Mouse (Mus musculus) CH12.LX (cell line): ENCODE results near the gene Smyd4. TPM values are rescaled to one million over a fixed set of nuclear protein-coding genes. Genes with fewer than 3 reads are reported as not detected.
"Not testable (repeated sequence)": the region's sequence is repeated elsewhere in the genome, so short reads cannot be mapped to it uniquely, and the experiment has no call there.

Experiments used
- DNase-seq: peaks from one replicate; pipeline ENCODE4 v3.0.0-alpha.2; 2013; ENCODE audit errors: extremely low read depth
- H3K27ac ChIP-seq: 2 replicates; pipeline ENCODE4 v1.5.1; 2012; ENCODE audit warnings: low read depth, mild to moderate bottlenecking, control low read depth, moderate library complexity; ENCODE audit not compliant: insufficient read depth
- H3K27me3 ChIP-seq: replicated peaks from 2 replicates; pipeline ENCODE3; 2012; ENCODE audit warnings: inconsistent platforms
- H3K36me3 ChIP-seq, 2 experiments: replicated peaks in 1 of 2; 2 replicates each; pipeline versions ENCODE3 to v1.6.1; 2012; ENCODE audit warnings: inconsistent platforms in 1 of 2, low read length in 1 of 2, mild to moderate bottlenecking in 1 of 2, mixed read lengths in 1 of 2, moderate library complexity in 1 of 2; ENCODE audit not compliant: control insufficient read depth in 1 of 2, insufficient read depth in 1 of 2
- H3K4me1 ChIP-seq, 2 experiments: 2 replicates each; pipeline ENCODE4 v1.6.1; 2012; ENCODE audit warnings: inconsistent platforms in 1 of 2, moderate library complexity in 1 of 2; ENCODE audit not compliant: insufficient read depth in 2 of 2, control insufficient read depth in 1 of 2
- H3K4me2 ChIP-seq: 2 replicates; pipeline ENCODE4 v1.6.1; 2012; ENCODE audit warnings: low read depth, mild to moderate bottlenecking, control low read depth; ENCODE audit not compliant: poor library complexity, insufficient read depth, severe bottlenecking
- H3K4me3 ChIP-seq, 3 experiments: fragments of 150-350 bp in 1 of 3; sonication (generic) in 1 of 3; replicated peaks in 1 of 3; 2 replicates each; pipeline versions ENCODE3 to v1.5.1; 2011 to 2012; ENCODE audit warnings: low read depth in 2 of 3, low read length in 2 of 3, mild to moderate bottlenecking in 2 of 3, moderate library complexity in 2 of 3, control low read depth in 1 of 3, improper control_type of control experiment in 1 of 3, inconsistent platforms in 1 of 3, mixed read lengths in 1 of 3; ENCODE audit not compliant: poor library complexity in 1 of 3
- H3K79me2 ChIP-seq: replicated peaks from 2 replicates; pipeline ENCODE4 v1.6.1; 2012; ENCODE audit warnings: mild to moderate bottlenecking, moderate library complexity; ENCODE audit not compliant: control insufficient read depth, poor library complexity, insufficient read depth, severe bottlenecking; ENCODE audit errors: extremely low read depth
- H3K9ac ChIP-seq: 2 replicates; pipeline ENCODE4 v1.6.1; 2012; ENCODE audit warnings: low read depth, mild to moderate bottlenecking, control low read depth, moderate library complexity; ENCODE audit not compliant: insufficient read depth
- H3K9me3 ChIP-seq: replicated peaks from 2 replicates; pipeline ENCODE3; 2012; ENCODE audit warnings: low read length, inconsistent platforms, mixed read lengths
- EP300 ChIP-seq: IDR thresholded peaks from 2 replicates; pipeline ENCODE4 v1.6.1; 2011; ENCODE audit warnings: low read length, improper control_type of control experiment
- ETS1 ChIP-seq: conservative IDR thresholded peaks from 2 replicates; pipeline ENCODE4 v1.6.1; 2012; ENCODE audit warnings: low read depth, mild to moderate bottlenecking, inconsistent platforms, low read length, improper control_type of control experiment, moderate library complexity
- GABPA ChIP-seq: IDR thresholded peaks from 2 replicates; pipeline ENCODE4 v1.6.1; 2012; ENCODE audit warnings: low read depth, low read length, improper control_type of control experiment, inconsistent platforms; ENCODE audit not compliant: insufficient replicate concordance
- IRF4 ChIP-seq: IDR thresholded peaks from 2 replicates; pipeline ENCODE4 v1.6.1; 2014; ENCODE audit warnings: low read depth, mild to moderate bottlenecking, inconsistent platforms, low read length, improper control_type of control experiment
- JUN ChIP-seq: IDR thresholded peaks from 2 replicates; pipeline ENCODE4 v1.6.1; 2011; ENCODE audit warnings: low read depth, mild to moderate bottlenecking, low read length, improper control_type of control experiment, moderate library complexity; ENCODE audit not compliant: insufficient read depth
- JUND ChIP-seq: conservative IDR thresholded peaks from 2 replicates; pipeline ENCODE4 v1.6.1; 2011; ENCODE audit warnings: low read depth, low read length, improper control_type of control experiment
- KAT2A ChIP-seq: IDR thresholded peaks from 2 replicates; pipeline ENCODE4 v1.6.1; 2012; ENCODE audit warnings: low read length, improper control_type of control experiment, inconsistent platforms; ENCODE audit not compliant: insufficient replicate concordance
- MAFK ChIP-seq: IDR thresholded peaks from 2 replicates; pipeline ENCODE4 v1.6.1; 2011; ENCODE audit warnings: low read length, improper control_type of control experiment; ENCODE audit not compliant: insufficient replicate concordance
- MAX ChIP-seq: IDR thresholded peaks from 2 replicates; pipeline ENCODE4 v1.6.1; 2011; ENCODE audit warnings: low read length, improper control_type of control experiment
- MEF2A ChIP-seq: IDR thresholded peaks from 2 replicates; pipeline ENCODE4 v1.6.1; 2014; ENCODE audit warnings: low read depth, mild to moderate bottlenecking, inconsistent platforms, low read length, improper control_type of control experiment, borderline replicate concordance
- MXI1 ChIP-seq: IDR thresholded peaks from 2 replicates; pipeline ENCODE4 v1.6.1; 2011; ENCODE audit warnings: mild to moderate bottlenecking, low read depth, low read length, improper control_type of control experiment
- MYC ChIP-seq: IDR thresholded peaks from 2 replicates; pipeline ENCODE4 v1.6.1; 2011; ENCODE audit warnings: low read depth, mild to moderate bottlenecking, improper control_type of control experiment, low read length
- NRF1 ChIP-seq: IDR thresholded peaks from 2 replicates; pipeline ENCODE4 v1.6.1; 2014; ENCODE audit warnings: low read depth, mild to moderate bottlenecking, inconsistent platforms, low read length, improper control_type of control experiment, moderate library complexity
- POLR2A ChIP-seq: IDR thresholded peaks from 2 replicates; pipeline ENCODE4 v1.6.1; 2011; ENCODE audit warnings: low read depth, mild to moderate bottlenecking, improper control_type of control experiment, low read length
- RAD21 ChIP-seq: IDR thresholded peaks from 2 replicates; pipeline ENCODE4 v1.6.1; 2011; ENCODE audit warnings: low read depth, mild to moderate bottlenecking, low read length, improper control_type of control experiment, moderate library complexity
- RCOR1 ChIP-seq: conservative IDR thresholded peaks from 2 replicates; pipeline ENCODE4 v1.6.1; 2012; ENCODE audit warnings: low read depth, mild to moderate bottlenecking, inconsistent platforms, low read length, improper control_type of control experiment
- SIN3A ChIP-seq: IDR thresholded peaks from 2 replicates; pipeline ENCODE4 v1.6.1; 2012; ENCODE audit warnings: low read length, improper control_type of control experiment, inconsistent platforms
- ZC3H11A ChIP-seq: IDR thresholded peaks from 2 replicates; pipeline ENCODE4 v1.6.1; 2012; ENCODE audit warnings: low read depth, mild to moderate bottlenecking, inconsistent platforms, low read length, improper control_type of control experiment
- ZKSCAN1 ChIP-seq: IDR thresholded peaks from 2 replicates; pipeline ENCODE4 v1.6.1; 2012; ENCODE audit warnings: low read depth, inconsistent platforms, low read length, improper control_type of control experiment, borderline replicate concordance
- ZNF384 ChIP-seq: IDR thresholded peaks from 2 replicates; pipeline ENCODE4 v1.6.1; 2012; ENCODE audit warnings: low read depth, low read length, improper control_type of control experiment, inconsistent platforms
- dilution Hi-C: fragments of 300-500 bp; cut with MboI; formaldehyde crosslinking; loops from 2 replicates; pipeline ENCODE4 v1.14.3; 2020; ENCODE audit warnings: low sequenced_read_pairs; ENCODE audit not compliant: extremely low pct_unique_long_range_greater_than_20kb, extremely low pct_ligation_motif_present
- in situ Hi-C: fragments of 300-500 bp; cut with MboI; formaldehyde crosslinking; loops from 3 replicates; pipeline ENCODE4 v1.14.3; 2019; ENCODE audit warnings: low sequenced_read_pairs, low pct_ligation_motif_present, low pct_unique_long_range_greater_than_20kb, mixed read lengths
- polyA plus RNA-seq: library from polyadenylated mRNA; unstranded; fragments of >175 nt; gene quantifications from 2 replicates; pipeline ENCODE4 v1.2.1, GENCODE M21; 2012; ENCODE audit warnings: low read depth; ENCODE audit not compliant: insufficient read length
- total RNA-seq, 2 experiments: library from RNA; depleted of rRNA; stranded (reverse); fragments of 300-350 nt in 1 of 2; fragments of >200 nt in 1 of 2; gene quantifications; 2 replicates each; pipeline ENCODE4 v1.2.3; 2012 to 2014

Smyd4 gene
- total and polyA plus RNA-seq, 3 experiments = 11.8 to 15.4 (median 13.9) TPM

- DNase-seq, H3K9me3 ChIP-seq, H3K4me3 ChIP-seq, H3K27ac ChIP-seq, H3K4me2 ChIP-seq, H3K27me3 ChIP-seq, H3K9ac ChIP-seq, H3K79me2 ChIP-seq, dilution Hi-C loops: not testable (repeated sequence)
- peak; percentile 45 for TF ChIP-seq ZNF384
- TF ChIP-seq, all 38 proteins: peak for 1; not testable (repeated sequence) for 37
- Histone ChIP-seq H3K36me3 (peaks cover 0 to 17% of the 10 kb centered on the region in 2 experiments), H3K4me1 (peaks cover 5 to 14% of the 10 kb centered on the region in 2 experiments; a peak in 3 of 4 replicates)
- in situ Hi-C loops = not testable (repeated sequence)
These were observed 30.6 kb downstream of the Smyd4 start for GRCm38 (mm10) chr11:75378786-75379185.

DNA sequence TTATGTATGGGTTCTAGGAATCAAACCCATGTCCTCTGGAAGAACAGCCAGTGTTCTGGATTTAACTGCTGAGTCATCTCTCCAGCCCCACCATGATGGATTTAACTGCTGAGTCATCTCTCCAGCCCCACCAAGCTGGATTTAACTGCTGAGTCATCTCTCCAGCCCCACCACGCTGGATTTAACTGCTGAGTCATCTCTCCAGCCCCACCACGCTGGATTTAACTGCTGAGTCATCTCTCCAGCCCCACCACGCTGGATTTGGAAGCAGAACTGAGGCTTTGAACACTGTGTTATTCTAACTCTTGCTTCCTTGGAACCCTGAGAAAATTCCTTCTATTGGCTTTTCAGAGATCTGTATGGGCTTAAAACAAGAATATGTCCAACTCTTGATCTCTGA is 35.3 kb downstream of the Smyd4 start:
- in situ Hi-C loops, dilution Hi-C loops, H3K27me3 ChIP-seq, H3K4me3 ChIP-seq, H3K4me2 ChIP-seq, H3K9me3 ChIP-seq, H3K79me2 ChIP-seq, H3K9ac ChIP-seq, H3K27ac ChIP-seq, H3K4me1 ChIP-seq: not testable (repeated sequence)
- peaks cover 4 to 39% of the 10 kb centered on the region in 2 experiments for H3K36me3 ChIP-seq
- TF ChIP-seq MXI1 (peak; percentile 90), ETS1 (peak; percentile 77), JUN (peak; percentile 86), MEF2A (peak; percentile 89), MAFK (peak; percentile 99), GABPA (0 out of 2 replicates have a peak, but pooled peaks have one; percentile 26), EP300 (peak; percentile 64; the same call in 1 of the 2 replicates), IRF4 (peak; percentile 65; the same call in 1 of the 2 replicates), JUND (peak; percentile 76; the same call in 1 of the 2 replicates), MYC (peak; percentile 84; the same call in 1 of the 2 replicates)
- peak; percentile 78 for DNase-seq

- dilution Hi-C loops = no loop called here
- Histone ChIP-seq H3K4me2 (no peak overlapping the region), H3K79me2 (no peaks in the 10 kb centered on the region), H3K27ac (no peak overlapping the region), H3K9me3 (peaks cover 3% of the 10 kb centered on the region), H3K36me3 (peaks cover 12 to 39% of the 10 kb centered on the region in 2 experiments), H3K4me3 (no peak overlapping the region), H3K4me1 (peaks cover 0 to 38% of the 10 kb centered on the region in 2 experiments; a peak in 3 of 4 replicates), H3K27me3 (no peaks in the 10 kb centered on the region), H3K9ac (no peak overlapping the region)
- TF ChIP-seq POLR2A = no peak
- no peak for TF ChIP-seq SIN3A
- no peak for TF ChIP-seq MAX
- TF ChIP-seq RCOR1 = no peak
- no peak for TF ChIP-seq ZC3H11A
- TF ChIP-seq ZKSCAN1 = no peak
- TF ChIP-seq NRF1 = no peak
- no peak for TF ChIP-seq KAT2A
- TF ChIP-seq RAD21 = no peak
- peak; percentile 44 for DNase-seq
- in situ Hi-C loops = no loop called here
These were observed 47.4 kb downstream of the Smyd4 start for GRCm38 (mm10) chr11:75395611-75396010.
